Mouse (Mus musculus) heart, adult 18-20 months (tissue): Measurements from ENCODE around the gene Col4a2. TPM values are rescaled to one million over a fixed set of nuclear protein-coding genes. Genes with fewer than 3 reads are reported as not detected.
"Not testable (repeated sequence)": the region's sequence is repeated elsewhere in the genome, so short reads cannot be mapped to it uniquely, and the experiment has no call there.

ENCODE experiments used
- DNase-seq, 2 experiments: peaks; one replicate each; pipeline ENCODE4 v3.0.0; 2021 to 2022; ENCODE audit warnings: mixed read lengths in 1 of 2
- total RNA-seq, 2 experiments: library from RNA; stranded (reverse); gene quantifications; 2 replicates each; pipeline ENCODE4 v1.2.3; 2021

Col4a2 gene
- total RNA-seq, 2 experiments from 2014 or later = 127 to 140 TPM

- DNase-seq = no peak
These were observed 149.2 kb downstream of the Col4a2 start for GRCm38 (mm10) chr8:11461847-11462246.

- DNase-seq = no peak
These were observed 150.0 kb downstream of the Col4a2 start for GRCm38 (mm10) chr8:11462641-11463040.

GRCm38 (mm10) chr8:11463541-11463888, 150.9 kb downstream of the Col4a2 start:
- no peak for DNase-seq

- DNase-seq = peak in 1 of 2 experiments; percentile 70
These were observed 151.5 kb downstream of the Col4a2 start for GRCm38 (mm10) chr8:11463889-11464706.

GRCm38 (mm10) chr8:11464707-11464964, 152.0 kb downstream of the Col4a2 start:
- no peak for DNase-seq

- DNase-seq = no peak
These were observed 153.0 kb downstream of the Col4a2 start for GRCm38 (mm10) chr8:11465619-11466018.

- DNase-seq = not testable (repeated sequence)
These were observed 153.9 kb downstream of the Col4a2 start for GRCm38 (mm10) chr8:11466528-11466927.

- peak; percentile 50 to 76 for DNase-seq
These were observed 156.5 kb downstream of the Col4a2 start for GRCm38 (mm10) chr8:11469095-11469494.

- no peak for DNase-seq
These were observed 158.1 kb downstream of the Col4a2 start for GRCm38 (mm10) chr8:11470694-11471093.

- DNase-seq = no peak
These were observed 158.7 kb downstream of the Col4a2 start for GRCm38 (mm10) chr8:11471309-11471708.

GRCm38 (mm10) chr8:11473072-11473471, 160.5 kb downstream of the Col4a2 start:
- DNase-seq = peak; percentile 51 to 67

- DNase-seq = no peak
These were observed 162.8 kb downstream of the Col4a2 start for GRCm38 (mm10) chr8:11475397-11475796.

- peak in 1 of 2 experiments; percentile 25 for DNase-seq
These were observed 163.3 kb downstream of the Col4a2 start for GRCm38 (mm10) chr8:11475876-11476275.

GRCm38 (mm10) chr8:11476338-11477177, 164.0 kb downstream of the Col4a2 start:
- DNase-seq = peak; percentile 84 to 86

- DNase-seq = no peak
These were observed 164.6 kb downstream of the Col4a2 start for GRCm38 (mm10) chr8:11477178-11477553.

GRCm38 (mm10) chr8:11477811-11478761, 165.5 kb downstream of the Col4a2 start, which contains the start of gene Rab20:
Gene Rab20 (minus strand): TSS chr8:11478710.
- peak; percentile 87 to 89 for DNase-seq

GRCm38 (mm10) chr8:11478807-11479527, 166.4 kb downstream of the Col4a2 start:
- peak; percentile 17 to 30 for DNase-seq

- no peak for DNase-seq
These were observed 167.0 kb downstream of the Col4a2 start for GRCm38 (mm10) chr8:11479591-11479990.

GRCm38 (mm10) chr8:11481876-11482275, 169.3 kb downstream of the Col4a2 start:
- no peak for DNase-seq

GRCm38 (mm10) chr8:11482537-11482936, 169.9 kb downstream of the Col4a2 start:
- peak; percentile 28 to 52 for DNase-seq

GRCm38 (mm10) chr8:11486142-11486541, 173.5 kb downstream of the Col4a2 start:
- peak; percentile 65 to 90 for DNase-seq
